Mouse (Mus musculus) heart, adult 2 months (tissue): ENCODE measurements at regions not wholly inside any gene's neighbourhood (a gene's known extent, or its start where the extent isn't known, plus 50 kb on each side); places are given as distances from the start of the nearest gene placed in this dataset.

Experiments
- CTCF ChIP-seq: fragments of 200-600 bp; IDR thresholded peaks from 2 replicates; pipeline ENCODE4 v1.8.1; 2022; ENCODE audit warnings: antibody characterized with exemption, mild to moderate bottlenecking, moderate library complexity
- EP300 ChIP-seq: fragments of 200-500 bp; IDR thresholded peaks from 2 replicates; pipeline ENCODE4 v1.6.1; 2011; ENCODE audit warnings: low read depth, low read length, control low read depth; ENCODE audit not compliant: insufficient read depth
- POLR2A ChIP-seq: fragments of 200-500 bp; IDR thresholded peaks from 2 replicates; pipeline ENCODE4 v1.6.1; 2011; ENCODE audit warnings: mild to moderate bottlenecking, low read depth, low read length, control low read depth; ENCODE audit not compliant: insufficient read depth

GRCm38 (mm10) chr4:75812266-75812665 is 534.2 kb upstream of the Dmac1 start:
- no peak for TF ChIP-seq EP300
- TF ChIP-seq CTCF, result no peak
- TF ChIP-seq POLR2A, result no peak
